Mouse (Mus musculus) MEL-GATA-1-ER (cell line): ENCODE measurements around the gene Nckap5.

Experiments
- DNase-seq: peaks from one replicate; pipeline ENCODE4 v3.0.0-alpha.2; 2012; ENCODE audit warnings: low read depth; ENCODE audit errors: extremely low read depth

Gene Nckap5

DNA sequence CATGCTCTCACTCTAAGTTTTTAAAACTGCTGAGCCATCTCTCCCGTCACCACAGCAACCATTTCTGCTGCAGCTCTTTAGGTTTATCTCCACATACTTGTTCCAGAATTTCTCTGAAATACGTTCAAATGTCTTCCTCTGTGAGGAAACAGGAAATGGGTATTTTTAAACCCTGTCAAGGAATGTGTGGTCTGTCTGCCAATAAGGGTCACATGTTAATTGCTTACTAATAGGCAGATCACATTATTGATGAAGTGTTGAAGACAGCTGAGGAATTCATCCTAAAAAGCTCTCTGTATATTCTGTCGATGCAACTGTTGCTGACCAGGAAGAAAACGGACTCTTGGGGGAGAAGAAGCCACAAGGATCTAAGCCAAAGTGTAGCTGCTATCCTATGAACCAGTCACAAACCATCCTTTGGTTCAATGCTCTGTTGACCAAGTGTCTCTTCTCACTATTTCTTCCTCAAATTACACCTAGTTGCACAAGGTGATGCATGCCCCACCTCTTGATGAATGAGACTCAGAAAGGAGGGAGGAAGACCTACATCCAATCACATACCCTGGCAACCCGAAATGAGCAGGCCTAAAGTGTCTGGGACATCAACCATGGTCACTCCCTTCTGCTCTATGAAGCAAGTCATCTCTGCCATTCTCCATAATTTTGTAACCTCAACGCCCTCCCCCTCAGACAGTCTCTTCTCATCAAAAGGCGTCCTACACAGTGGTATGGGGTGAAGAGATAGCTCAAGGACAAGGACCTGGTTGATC, 349.0 kb downstream of the Nckap5 start:
- no peak for DNase-seq

- no peak for DNase-seq
These were observed 357.6 kb downstream of the Nckap5 start for GRCm38 (mm10) chr1:126473044-126473443.

DNA sequence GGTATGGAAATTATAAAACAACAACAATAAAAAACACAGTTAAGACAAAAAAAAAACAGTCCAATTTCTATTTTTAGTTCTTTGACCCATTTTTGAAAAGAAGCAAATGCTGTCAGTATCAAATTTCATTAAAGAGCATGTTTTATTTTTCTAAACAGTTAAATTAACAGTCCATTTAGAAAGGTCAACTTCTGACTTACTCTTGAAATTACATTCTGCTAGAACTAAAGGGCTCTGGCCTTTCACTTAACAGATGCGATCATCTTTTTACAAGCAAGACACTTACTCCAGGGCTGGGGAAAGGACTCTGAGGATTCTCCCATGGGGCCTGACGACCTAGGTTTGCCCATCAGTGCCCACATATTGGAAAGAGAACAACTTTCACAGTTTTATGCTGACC, 359.2 kb downstream of the Nckap5 start:
- DNase-seq: no peak

- no peak for DNase-seq
These were observed 359.7 kb downstream of the Nckap5 start for GRCm38 (mm10) chr1:126470883-126471282.

GRCm38 (mm10) chr1:126469818-126470544, 360.6 kb downstream of the Nckap5 start:
- DNase-seq: no peak

DNA sequence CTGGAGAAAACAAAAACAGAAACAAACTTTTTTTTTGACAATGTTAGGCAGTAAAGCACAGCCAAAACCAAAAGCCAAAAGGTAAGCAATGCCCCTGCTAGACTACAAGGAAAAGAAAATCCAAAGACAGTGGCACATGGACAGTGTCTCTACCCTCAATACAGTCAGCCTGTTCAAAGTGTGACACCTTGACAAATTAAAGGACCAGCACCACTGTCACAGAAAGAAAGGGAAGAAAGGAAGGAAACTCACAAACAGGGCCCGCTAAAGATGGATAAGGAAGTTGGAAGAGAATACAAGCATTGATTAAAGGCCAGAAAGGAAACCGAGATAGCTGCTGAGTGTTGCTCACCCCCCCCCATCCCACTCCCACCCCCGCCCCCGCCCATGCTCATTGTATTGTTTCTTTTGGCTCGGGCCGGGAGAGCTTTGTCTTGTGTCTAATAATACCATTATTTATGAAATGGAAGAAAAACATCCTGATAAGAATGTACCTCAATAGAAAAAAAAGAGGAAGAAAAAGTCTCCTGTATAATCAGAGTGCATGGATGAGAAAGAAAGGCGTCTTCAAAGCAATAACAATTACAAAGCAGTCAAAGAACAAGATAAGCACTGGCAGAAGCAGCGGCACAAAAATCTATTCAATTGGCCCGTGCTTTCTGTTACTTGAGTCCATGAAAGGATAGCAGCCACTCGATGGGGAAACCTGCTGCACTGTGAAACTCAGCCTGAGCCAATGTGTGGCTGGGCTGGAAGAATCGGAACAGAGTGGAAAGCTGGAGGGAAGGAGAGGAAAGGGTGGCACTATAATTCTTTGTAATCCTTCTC, 368.9 kb downstream of the Nckap5 start:
- no peak for DNase-seq

DNA sequence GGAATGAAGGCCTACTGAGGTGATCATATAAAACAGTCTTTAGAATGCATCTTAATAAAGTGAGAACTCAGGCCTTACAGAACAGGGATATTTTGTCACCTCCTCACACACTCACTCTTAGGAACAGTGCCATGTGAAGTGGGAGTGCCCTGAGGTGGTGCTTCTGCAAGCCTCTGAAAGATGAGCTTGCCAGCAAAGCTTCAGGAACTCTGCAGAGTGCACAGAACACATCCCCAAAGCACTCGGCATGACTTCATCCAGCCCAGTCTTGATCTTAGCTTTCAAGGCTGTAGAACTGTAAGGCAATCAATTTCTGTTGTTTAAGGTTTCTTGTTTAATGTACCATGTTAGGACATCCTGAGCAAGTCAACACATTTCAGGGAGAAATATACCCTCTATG, 372.9 kb downstream of the Nckap5 start:
- no peak for DNase-seq

- no peak for DNase-seq
These were observed 376.0 kb downstream of the Nckap5 start for GRCm38 (mm10) chr1:126454504-126455173.

DNA sequence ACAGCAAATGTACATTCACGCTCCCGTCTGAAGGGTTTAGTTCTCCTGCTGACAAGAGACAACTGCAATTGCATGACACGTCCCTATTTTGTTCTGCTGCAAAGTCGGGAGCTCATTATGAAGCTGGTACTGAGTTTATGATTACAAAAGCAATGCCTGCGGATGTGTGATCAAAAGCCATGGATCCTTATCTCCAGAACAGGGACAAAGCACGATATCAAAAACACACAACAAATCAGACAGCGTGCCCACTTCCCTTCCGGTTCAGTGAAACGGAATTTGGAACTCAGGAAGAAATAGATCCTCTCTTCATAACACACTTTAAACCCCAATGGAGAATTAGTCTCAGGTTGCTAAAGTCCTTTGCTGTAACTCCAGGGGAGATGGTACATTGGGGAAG, 379.1 kb downstream of the Nckap5 start:
- no peak for DNase-seq

GRCm38 (mm10) chr1:126449424-126449823, 381.2 kb downstream of the Nckap5 start:
- DNase-seq: no peak

- DNase-seq: no peak
These were observed 386.7 kb downstream of the Nckap5 start for GRCm38 (mm10) chr1:126443890-126444289.

DNA sequence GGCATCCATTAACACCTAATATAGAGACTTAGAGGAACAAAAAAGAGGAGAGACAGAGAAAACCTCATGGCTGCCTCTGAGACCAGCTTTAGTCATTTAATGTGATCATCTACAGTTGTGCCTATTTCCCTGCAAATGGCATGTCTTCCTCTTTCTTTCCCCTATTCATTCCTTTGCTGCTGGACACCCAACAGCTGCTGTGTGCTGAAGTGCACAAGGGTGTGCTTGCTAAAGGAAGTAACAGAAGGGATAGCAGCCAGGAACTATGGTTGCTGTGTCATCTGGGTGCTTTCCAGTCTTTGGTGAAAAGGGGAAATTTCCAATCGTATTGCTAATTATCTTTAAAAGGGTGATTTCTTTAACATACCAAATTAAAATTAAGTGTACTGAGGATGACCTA, 387.9 kb downstream of the Nckap5 start:
- no peak for DNase-seq

DNA sequence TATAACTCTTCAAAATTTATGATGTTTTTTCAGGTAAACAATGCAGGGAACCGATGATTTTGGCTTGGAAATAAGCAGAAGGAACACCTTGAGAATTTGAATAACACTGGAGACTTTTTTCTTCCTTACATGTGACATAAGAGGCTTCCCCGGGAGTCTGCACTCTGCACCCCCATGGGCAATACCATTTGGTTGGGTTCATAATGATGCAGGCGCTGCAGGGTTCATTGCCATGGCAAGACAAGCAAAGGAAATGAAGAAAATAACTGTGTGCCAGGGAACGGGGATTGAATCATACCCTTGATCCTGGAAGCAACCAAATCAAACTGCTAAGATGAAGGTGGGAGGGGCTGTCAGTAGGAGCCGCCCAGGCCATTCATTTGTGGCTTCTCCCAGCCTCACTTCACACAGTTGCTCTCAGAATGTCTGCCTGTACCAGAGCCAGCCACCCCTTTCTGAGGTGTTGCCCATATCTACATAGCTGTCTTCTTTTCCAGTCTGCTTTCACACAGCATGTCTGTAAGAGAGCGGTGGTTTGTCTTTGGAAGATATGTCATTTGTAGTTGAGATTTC, 392.5 kb downstream of the Nckap5 start:
- no peak for DNase-seq

GRCm38 (mm10) chr1:126436937-126437667, 393.5 kb downstream of the Nckap5 start:
- DNase-seq: no peak

GRCm38 (mm10) chr1:126432285-126432684, 398.3 kb downstream of the Nckap5 start:
- no peak for DNase-seq

DNA sequence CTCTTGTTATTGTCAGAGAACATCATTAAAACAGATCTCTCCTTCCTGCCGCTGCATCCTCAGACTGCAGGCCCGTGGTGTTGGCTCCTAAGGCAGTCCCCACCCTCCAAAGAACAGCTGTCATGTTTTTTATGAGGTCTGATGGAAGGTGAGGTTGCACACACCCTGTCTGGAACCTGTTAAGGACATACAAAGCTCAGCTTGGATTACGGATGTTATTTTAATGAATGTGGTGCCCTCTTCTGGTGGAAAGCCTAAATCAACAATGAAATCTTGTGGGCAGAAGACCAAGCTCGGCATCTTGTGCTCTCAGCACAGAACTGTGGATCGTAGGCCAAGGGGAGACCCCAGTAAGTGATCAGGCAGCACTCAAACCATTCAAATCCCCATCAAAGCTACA, 399.0 kb downstream of the Nckap5 start:
- DNase-seq: peak; percentile 49

DNA sequence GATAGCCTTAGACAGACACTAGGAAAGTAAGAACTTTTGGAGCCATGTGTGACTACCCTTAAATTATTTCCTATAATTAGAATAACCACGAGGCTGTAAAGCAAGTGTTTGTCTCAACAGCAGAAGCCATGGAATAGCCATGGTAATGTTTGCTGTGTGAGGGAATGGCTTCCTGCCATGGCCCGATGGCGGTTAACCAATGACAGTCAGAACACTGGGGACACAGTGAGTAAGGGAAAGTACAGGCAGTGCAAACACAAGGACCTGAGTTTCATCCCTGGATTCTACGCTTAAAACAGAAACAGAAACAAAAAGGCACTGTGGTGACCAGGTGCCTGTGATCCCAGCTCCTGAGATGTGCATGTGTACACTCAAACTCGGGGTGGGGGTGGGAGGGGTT, 419.2 kb downstream of the Nckap5 start:
- DNase-seq: no peak

- no peak for DNase-seq
These were observed 422.7 kb downstream of the Nckap5 start for GRCm38 (mm10) chr1:126407886-126408285.

DNA sequence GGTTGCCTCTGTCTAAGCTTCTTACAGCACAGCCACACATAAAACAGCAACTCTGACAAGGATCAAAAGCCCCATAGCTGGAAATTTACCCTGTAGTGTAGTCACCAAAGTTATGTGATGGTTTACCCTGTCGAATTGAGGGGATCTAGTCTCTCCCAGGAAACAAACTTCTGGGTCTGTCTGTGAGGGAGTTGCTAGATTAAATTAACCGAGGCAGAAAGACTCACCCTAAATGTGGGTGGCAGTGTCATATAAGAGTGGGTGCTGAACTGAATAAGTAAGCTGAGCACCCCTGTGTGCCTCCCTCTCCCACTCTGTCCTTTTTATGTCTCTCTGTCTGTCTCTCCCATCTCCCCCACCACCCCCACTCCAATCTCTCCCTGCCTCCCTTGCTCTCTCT, 425.1 kb downstream of the Nckap5 start:
- no peak for DNase-seq

GRCm38 (mm10) chr1:126403970-126404369, 426.6 kb downstream of the Nckap5 start:
- no peak for DNase-seq
